Mouse (Mus musculus): ENCODE data around the gene Ston2. TPM values are rescaled to one million over a fixed set of nuclear protein-coding genes. Genes with fewer than 3 reads are reported as not detected.

The Ston2 gene
- polyA plus RNA-seq, 1 experiment = 14.0 TPM

DNA sequence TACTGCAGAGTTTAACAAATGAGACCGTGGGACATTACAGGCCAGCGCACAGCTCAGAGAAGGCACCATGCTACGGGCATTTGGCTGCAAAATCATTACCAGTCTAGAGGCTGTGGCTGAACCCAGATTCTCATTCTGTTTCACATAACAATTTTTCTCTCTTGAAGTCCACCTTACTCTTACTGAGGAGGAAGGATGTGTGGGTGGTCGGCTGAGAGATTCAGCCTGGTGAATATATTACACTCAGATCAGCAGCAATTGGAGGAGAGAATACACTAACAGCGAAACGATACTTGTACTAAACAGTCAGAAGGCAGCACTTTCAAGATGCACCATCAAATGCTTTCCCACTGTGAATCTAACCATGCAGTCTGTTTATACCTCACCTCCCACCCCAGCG is 74.8 kb downstream of the Ston2 start:
- H3K27ac ChIP-seq (ENCODE audit: control insufficient read depth, insufficient read depth, low read depth, low read length, poor library complexity) = no peak overlapping the region
- TF ChIP-seq POLR2A (IDR thresholded peaks at IDR 0.05; ENCODE audit: borderline replicate concordance, control insufficient read depth, low read depth, low read length) (no peak), CTCF (IDR thresholded peaks at IDR 0.05; ENCODE audit: control insufficient read depth, insufficient read depth, low read length) (no peak)
- WGBS = 87% methylated on average over 7 of the region's 7 CpGs
- H3K4me3 ChIP-seq (replicated peaks; ENCODE audit: control insufficient read depth, low read depth, low read length) = no peak overlapping the region
- no peaks in the 10 kb centered on the region for H3K4me1 ChIP-seq (ENCODE audit: control insufficient read depth, insufficient read depth, low read length)

DNA sequence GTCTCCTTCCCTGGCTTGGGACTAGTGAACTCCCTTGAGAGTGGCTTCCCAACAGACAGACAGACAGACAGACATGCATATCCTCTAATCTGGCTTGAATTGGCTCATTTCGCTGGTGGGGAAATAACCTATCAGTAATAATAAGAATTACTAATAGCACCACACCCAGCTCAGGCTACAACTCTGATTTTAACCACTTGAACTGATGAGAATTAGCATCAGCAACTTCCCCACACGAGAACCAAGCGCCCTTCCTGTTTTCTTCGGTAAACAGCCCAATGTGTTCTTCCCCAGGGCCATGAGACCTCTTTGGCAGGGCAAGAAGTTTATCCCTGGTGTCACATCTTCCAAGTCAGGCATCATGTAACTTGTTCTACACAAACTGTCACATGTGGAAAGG is 76.5 kb downstream of the Ston2 start:
- Histone ChIP-seq H3K4me3 (replicated peaks; ENCODE audit: control insufficient read depth, low read depth, low read length) (no peak overlapping the region), H3K27ac (ENCODE audit: control insufficient read depth, insufficient read depth, low read depth, low read length, poor library complexity) (no peak overlapping the region), H3K4me1 (ENCODE audit: control insufficient read depth, insufficient read depth, low read length) (no peaks in the 10 kb centered on the region)
- TF ChIP-seq POLR2A (IDR thresholded peaks at IDR 0.05; ENCODE audit: borderline replicate concordance, control insufficient read depth, low read depth, low read length) (no peak), CTCF (IDR thresholded peaks at IDR 0.05; ENCODE audit: control insufficient read depth, insufficient read depth, low read length) (no peak)
- WGBS = 54% methylated on average over 4 of the region's 4 CpGs

DNA sequence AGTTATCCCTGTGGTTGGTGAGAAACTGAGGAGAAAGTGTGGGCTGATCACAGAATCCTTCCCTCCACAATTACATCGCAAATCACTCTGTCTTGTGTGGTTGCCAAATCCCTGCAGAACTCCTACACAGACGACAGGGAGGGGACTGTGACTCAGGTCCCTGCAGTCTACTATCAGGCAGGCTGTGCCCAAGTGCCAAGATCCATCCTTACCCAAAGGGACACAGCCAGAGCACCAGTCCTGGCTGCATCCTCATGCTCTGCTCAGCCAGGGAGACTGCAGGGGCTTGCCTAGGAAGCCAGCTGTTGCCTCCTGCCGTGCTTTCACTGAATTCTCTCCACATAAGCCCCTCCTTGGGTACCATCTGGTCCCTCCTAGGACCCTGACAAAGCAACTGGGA is 77.3 kb downstream of the Ston2 start:
- 70% methylated on average over 3 of the region's 3 CpGs for WGBS
- no peak overlapping the region for H3K27ac ChIP-seq (ENCODE audit: control insufficient read depth, insufficient read depth, low read depth, low read length, poor library complexity)
- H3K4me3 ChIP-seq (replicated peaks; ENCODE audit: control insufficient read depth, low read depth, low read length) = no peak overlapping the region
- no peaks in the 10 kb centered on the region for H3K4me1 ChIP-seq (ENCODE audit: control insufficient read depth, insufficient read depth, low read length)
- TF ChIP-seq CTCF (IDR thresholded peaks at IDR 0.05; ENCODE audit: control insufficient read depth, insufficient read depth, low read length) (no peak), POLR2A (IDR thresholded peaks at IDR 0.05; ENCODE audit: borderline replicate concordance, control insufficient read depth, low read depth, low read length) (no peak)

DNA sequence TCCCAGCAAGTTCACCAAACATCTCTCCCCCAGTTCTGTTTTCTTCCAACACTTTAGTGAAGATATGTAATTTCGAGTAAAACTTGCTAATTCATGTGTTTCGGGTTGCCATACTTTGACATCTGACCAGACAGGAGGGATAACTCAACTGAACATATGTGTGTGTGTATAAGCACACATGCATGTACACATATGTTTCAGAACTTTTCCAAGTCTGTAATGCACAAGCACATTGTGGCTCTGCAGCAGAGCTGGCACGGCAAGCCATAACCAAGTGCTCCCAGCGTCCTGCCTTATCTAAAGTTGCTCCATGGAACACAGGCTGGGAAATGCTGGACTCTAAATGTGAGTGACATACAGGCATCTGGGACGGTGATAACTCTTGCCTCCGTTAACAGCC is 78.6 kb downstream of the Ston2 start:
- H3K27ac ChIP-seq (ENCODE audit: control insufficient read depth, insufficient read depth, low read depth, low read length, poor library complexity) = no peak overlapping the region
- 77% methylated on average over 6 of the region's 6 CpGs for WGBS
- no peak overlapping the region for H3K4me3 ChIP-seq (replicated peaks; ENCODE audit: control insufficient read depth, low read depth, low read length)
- no peaks in the 10 kb centered on the region for H3K4me1 ChIP-seq (ENCODE audit: control insufficient read depth, insufficient read depth, low read length)
- TF ChIP-seq POLR2A (IDR thresholded peaks at IDR 0.05; ENCODE audit: borderline replicate concordance, control insufficient read depth, low read depth, low read length) (no peak), CTCF (IDR thresholded peaks at IDR 0.05; ENCODE audit: control insufficient read depth, insufficient read depth, low read length) (no peak)

DNA sequence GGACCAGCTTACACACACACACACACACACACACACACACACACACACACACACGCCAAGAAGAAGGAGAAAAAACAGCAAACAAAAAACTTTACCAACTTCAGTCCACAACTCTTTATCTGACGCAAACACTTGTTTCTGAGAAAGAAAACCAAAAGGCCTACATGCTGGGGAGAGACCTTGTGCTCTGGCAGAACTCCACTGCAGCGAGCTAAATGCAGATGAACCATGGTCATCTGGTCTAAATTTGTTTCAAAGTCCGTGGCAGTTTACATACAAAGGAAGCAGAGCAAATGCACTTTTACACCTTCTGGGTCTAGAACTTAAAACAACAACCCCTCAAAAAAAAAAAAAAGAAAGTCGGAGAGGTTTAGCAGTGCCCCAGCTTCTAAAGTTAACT is 79.0 kb downstream of the Ston2 start:
- Histone ChIP-seq H3K4me1 (ENCODE audit: control insufficient read depth, insufficient read depth, low read length) (no peaks in the 10 kb centered on the region), H3K27ac (ENCODE audit: control insufficient read depth, insufficient read depth, low read depth, low read length, poor library complexity) (no peak overlapping the region), H3K4me3 (replicated peaks; ENCODE audit: control insufficient read depth, low read depth, low read length) (no peak overlapping the region)
- TF ChIP-seq CTCF (IDR thresholded peaks at IDR 0.05; ENCODE audit: control insufficient read depth, insufficient read depth, low read length) (no peak), POLR2A (IDR thresholded peaks at IDR 0.05; ENCODE audit: borderline replicate concordance, control insufficient read depth, low read depth, low read length) (no peak)
- 54% methylated on average over 5 of the region's 5 CpGs for WGBS

- TF ChIP-seq CTCF (IDR thresholded peaks at IDR 0.05; ENCODE audit: control insufficient read depth, insufficient read depth, low read length) = no peak
- no peak for TF ChIP-seq POLR2A (IDR thresholded peaks at IDR 0.05; ENCODE audit: borderline replicate concordance, control insufficient read depth, low read depth, low read length)
These were observed 80.4 kb downstream of the Ston2 start for GRCm38 (mm10) chr12:91707807-91708206.

GRCm38 (mm10) chr12:91703533-91703932 is 84.7 kb downstream of the Ston2 start:
- no peak overlapping the region for H3K27ac ChIP-seq (ENCODE audit: control insufficient read depth, insufficient read depth, low read depth, low read length, poor library complexity)
- TF ChIP-seq POLR2A (IDR thresholded peaks at IDR 0.05; ENCODE audit: borderline replicate concordance, control insufficient read depth, low read depth, low read length) (no peak), CTCF (IDR thresholded peaks at IDR 0.05; ENCODE audit: control insufficient read depth, insufficient read depth, low read length) (no peak)
- 88% methylated on average over 5 of the region's 5 CpGs for WGBS
- H3K4me1 ChIP-seq (ENCODE audit: control insufficient read depth, insufficient read depth, low read length) = no peaks in the 10 kb centered on the region
- H3K4me3 ChIP-seq (replicated peaks; ENCODE audit: control insufficient read depth, low read depth, low read length) = no peak overlapping the region

More at GRCm38 (mm10) chr12:91707807-91708206, 80.4 kb downstream of the Ston2 start:
- no peaks in the 10 kb centered on the region for H3K4me1 ChIP-seq (ENCODE audit: control insufficient read depth, insufficient read depth, low read length)
- no peak overlapping the region for H3K27ac ChIP-seq (ENCODE audit: control insufficient read depth, insufficient read depth, low read depth, low read length, poor library complexity)
- WGBS = 86% methylated on average over 4 of the region's 4 CpGs
- H3K4me3 ChIP-seq (replicated peaks; ENCODE audit: control insufficient read depth, low read depth, low read length) = no peak overlapping the region

- H3K27ac ChIP-seq (ENCODE audit: control insufficient read depth, insufficient read depth, low read depth, low read length, poor library complexity) = no peak overlapping the region
- H3K4me3 ChIP-seq (replicated peaks; ENCODE audit: control insufficient read depth, low read depth, low read length) = no peak overlapping the region
- 79% methylated on average over 5 of the region's 5 CpGs for WGBS
- TF ChIP-seq POLR2A (IDR thresholded peaks at IDR 0.05; ENCODE audit: borderline replicate concordance, control insufficient read depth, low read depth, low read length) = no peak
- TF ChIP-seq CTCF (IDR thresholded peaks at IDR 0.05; ENCODE audit: control insufficient read depth, insufficient read depth, low read length) = no peak
- no peaks in the 10 kb centered on the region for H3K4me1 ChIP-seq (ENCODE audit: control insufficient read depth, insufficient read depth, low read length)
These were observed 85.4 kb downstream of the Ston2 start for GRCm38 (mm10) chr12:91702829-91703228.

- TF ChIP-seq POLR2A (IDR thresholded peaks at IDR 0.05; ENCODE audit: borderline replicate concordance, control insufficient read depth, low read depth, low read length) = no peak
- no peak for TF ChIP-seq CTCF (IDR thresholded peaks at IDR 0.05; ENCODE audit: control insufficient read depth, insufficient read depth, low read length)
- Histone ChIP-seq H3K4me3 (replicated peaks; ENCODE audit: control insufficient read depth, low read depth, low read length) (no peak overlapping the region), H3K27ac (ENCODE audit: control insufficient read depth, insufficient read depth, low read depth, low read length, poor library complexity) (no peak overlapping the region), H3K4me1 (ENCODE audit: control insufficient read depth, insufficient read depth, low read length) (no peaks in the 10 kb centered on the region)
- 78% methylated on average over 7 of the region's 7 CpGs for WGBS
These were observed 88.6 kb downstream of the Ston2 start for GRCm38 (mm10) chr12:91699451-91700141.

Data from bone marrow, adult 2 months (tissue).